Mouse (Mus musculus): ENCODE data around the gene Fam174b.

Fam174b gene

DNA sequence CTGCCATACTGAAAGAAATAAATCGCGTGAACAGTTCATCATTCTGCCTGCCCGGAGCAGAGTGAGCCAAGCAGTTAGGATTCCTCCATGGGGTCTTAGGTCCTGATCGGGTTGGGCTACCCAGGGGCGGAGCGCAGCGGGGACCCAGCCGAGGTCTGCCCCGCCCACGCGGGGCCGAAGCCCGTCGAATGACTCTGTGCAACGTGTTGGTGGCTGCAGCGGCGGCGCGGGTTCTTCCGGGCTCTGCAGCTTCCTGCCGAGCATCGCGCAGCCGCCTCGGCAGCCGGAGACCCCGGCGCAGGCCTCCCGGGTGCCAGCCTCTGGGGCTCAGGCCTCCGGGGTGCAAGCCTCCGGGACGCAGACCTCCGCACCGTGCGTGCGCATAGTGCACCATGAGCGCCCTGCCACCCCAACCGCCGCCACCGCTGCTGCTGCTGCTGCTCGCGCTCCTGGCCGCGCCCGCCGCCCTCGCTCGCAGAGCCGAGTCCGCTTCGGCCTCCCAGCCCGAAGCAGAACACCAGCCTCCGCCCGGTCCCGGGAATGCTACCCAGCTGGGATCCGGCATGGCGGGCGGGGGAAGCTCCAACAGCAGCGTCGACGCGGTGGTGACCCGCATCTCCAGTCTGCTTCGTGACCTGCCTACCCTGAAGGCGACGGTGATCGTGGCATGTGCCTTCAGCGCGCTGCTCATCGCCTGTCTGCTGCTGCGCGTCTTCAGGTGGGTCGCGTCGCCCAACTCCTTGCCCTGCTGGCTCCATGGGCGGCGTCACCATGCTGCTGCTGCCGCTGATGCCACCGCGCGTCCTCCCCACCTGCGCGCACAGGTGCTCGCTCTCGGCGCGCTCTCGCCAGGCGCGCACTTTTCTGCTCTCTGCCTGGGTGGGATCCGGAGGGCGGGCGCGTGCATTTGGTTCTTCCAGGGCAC is at the start of gene Fam174b:
Fam174b (plus strand) TSS at position 192 of the 925 bp plus-strand sequence.
- peak; percentile 76 for DNase-seq

GRCm38 (mm10) chr7:73697092-73697491 is 43.0 kb upstream of the Fam174b start:
- DNase-seq, result no peak

GRCm38 (mm10) chr7:73704305-73704704 is 35.8 kb upstream of the Fam174b start:
- no peak for DNase-seq

DNA sequence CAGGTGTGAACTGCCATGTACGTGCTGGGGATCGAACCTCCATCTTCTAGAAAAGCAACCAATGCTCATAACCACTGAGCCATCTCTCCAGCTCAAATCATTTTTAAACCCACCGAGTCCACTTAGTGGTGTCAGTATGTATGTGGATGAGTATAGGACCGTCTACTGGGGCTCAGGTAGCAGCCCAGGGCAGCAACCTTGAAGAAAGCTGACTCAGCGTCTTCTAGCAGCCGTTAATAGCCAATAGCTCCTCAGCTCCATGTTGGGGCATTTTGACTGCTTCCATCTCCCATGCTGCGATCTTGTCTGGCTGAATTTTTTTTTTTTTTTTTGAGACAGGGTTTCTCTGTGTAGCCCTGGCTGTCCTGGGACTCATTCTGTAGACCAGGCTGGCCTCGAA is 26.6 kb upstream of the Fam174b start:
- DNase-seq, result no peak

DNA sequence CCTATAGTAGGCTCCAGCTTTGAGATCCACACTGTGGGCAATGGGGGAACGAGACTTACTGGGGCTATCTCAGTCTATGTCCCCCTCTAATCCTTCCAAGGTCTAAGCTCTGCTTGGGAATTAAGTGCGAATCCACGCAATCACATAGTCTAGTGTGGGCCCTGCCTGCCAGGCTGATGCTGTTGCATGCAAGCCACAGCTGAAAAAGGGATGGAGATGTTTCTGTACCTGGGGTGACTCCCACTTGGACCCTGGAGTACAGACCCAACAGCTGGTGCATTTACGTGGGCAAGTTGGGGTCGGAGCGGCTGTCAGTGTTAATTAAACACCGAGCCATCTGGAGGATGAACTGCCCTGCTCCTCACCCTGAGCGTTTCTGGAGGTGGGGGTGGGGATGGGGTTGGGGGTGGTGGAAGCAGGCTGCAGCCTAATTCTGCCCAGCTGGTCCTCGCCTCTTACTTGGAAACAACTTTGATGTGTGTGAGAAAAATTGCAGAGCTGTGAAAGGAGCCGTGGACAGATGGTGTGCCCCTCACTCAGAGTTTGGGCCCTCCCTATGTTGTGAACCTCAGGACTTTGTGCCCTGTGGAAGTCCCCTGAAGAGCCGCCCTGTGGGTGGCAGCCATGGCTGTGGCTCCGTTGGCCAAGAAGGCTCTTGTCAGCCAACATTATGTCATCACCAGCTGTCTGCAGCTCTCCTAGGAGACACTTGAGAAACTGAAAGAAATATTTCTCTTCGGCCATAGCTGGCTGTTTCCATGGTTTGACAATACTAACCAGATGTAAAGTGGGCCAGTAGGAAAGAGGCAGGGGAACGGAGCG is 24.0 kb upstream of the Fam174b start:
- DNase-seq, result peak; percentile 20

- DNase-seq, result no peak
Measured at GRCm38 (mm10) chr7:73716841-73717240, 23.3 kb upstream of the Fam174b start.

DNA sequence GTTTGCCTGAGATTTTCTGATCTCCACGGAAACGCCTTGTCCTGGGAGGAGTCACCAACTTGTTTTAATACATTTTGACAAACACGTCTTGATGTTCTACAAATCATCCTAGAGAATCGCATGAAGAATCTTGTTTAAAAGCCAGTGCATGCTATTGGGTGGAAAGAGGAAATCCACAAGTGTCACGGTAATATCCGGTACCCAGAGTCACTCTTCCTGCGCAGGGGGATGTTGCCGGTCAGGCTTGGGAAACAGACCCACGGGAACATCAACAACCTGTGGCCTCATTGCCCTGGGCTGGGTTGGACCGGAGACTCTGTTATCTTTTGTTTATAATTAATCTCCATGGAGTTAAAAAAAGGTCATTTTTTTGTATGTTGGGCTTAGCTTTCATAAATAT is 22.1 kb upstream of the Fam174b start:
- no peak for DNase-seq

- no peak for DNase-seq
Measured at GRCm38 (mm10) chr7:73718497-73719007, 21.6 kb upstream of the Fam174b start.

DNA sequence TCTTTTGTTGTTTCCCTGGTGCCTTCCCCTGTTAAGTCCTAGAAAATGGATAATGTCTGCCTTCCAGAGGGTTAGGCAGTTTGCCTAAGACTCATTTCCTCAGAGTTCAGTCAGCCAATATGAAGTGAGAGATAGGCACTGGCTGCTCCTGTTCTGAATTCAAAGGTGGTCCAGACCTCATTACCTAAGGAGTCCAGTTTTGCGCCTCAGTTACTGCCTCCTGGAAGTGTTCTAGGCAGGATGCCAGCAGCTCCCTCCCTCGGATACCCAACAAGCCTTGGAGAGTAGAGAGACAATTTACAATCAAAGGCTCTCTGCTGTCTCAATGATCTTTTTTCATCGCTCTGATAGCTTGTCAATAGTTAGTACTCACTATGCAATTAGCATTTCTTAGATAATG is 19.1 kb upstream of the Fam174b start:
- no peak for DNase-seq

DNA sequence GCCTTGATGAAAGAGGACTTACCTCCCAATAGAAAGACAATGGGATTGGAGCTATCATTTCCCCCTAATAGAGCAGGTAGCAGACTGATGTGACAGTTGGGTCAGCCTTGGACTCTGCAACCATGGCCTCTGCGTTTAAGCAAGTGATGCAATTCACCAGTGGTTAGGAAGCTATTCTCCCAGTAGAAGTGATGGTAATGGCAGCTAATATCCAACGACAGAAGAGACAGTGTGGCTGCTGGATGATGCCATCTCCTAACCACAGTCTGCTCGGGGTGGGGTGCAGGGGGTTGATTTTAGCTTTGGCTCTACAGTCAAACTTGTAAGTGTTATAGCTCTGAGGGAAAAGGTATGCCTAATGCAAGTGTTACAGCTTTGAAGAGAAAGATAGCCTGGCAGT is 18.3 kb upstream of the Fam174b start:
- no peak for DNase-seq

DNA sequence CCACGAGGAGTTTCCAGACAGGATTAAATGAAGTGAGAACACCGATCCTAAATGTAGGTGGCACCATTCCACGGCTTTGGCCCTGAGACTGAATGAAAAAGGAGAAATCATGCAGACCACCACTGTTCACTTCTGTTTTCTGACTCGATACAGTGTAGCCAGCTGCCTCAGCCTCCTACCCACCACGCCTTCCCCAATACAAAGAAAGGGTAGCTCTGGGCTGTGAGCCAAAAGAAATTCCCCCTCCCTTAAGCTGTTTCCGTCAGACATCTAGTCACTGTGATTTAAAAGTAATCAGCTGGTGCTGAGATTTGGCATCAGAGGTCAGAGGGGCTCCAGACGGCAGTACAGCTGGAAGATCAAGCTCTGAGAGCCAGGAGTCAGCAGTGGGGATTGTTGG is 10.2 kb upstream of the Fam174b start:
- DNase-seq, result no peak

- no peak for DNase-seq
Measured at GRCm38 (mm10) chr7:73730430-73731022, 9.6 kb upstream of the Fam174b start.

DNA sequence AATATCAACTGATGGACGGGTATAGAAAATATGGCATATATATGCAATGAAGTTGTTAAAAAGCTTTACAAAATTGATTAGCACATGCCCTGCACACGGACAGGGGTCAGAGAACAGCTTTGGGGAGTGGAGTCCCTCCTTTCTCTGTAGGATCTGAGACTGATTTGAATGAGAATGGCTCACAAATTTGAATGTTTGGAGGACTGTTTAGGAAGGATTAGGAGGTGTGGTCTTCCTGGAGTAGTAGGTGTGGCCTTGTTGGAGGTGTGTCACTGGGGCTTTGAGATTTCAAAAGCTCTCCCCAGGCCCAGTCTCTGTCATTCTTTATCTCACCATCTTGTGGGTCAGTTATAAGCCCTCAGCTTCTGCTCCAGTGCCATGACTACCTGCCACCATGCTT is 4.1 kb upstream of the Fam174b start:
- no peak for DNase-seq

DNA sequence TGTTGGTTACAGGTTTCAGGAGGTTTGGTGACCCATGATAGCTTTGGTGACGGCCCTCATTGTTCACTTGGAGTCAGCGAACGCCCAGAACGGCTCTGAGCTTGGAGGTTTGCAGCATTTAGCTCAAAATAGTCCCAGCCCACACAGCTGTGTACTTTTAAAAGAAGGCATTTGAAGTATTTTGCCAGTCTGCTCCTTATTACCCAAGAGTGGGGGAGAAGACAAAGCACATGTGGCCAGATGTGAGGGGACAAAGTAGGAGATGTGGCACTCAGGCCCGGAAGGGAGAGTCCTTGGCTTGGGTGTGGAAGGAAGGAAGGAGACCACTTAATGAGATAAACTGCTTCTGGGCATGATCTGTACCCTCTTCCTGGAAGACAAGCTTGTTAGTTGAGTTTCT is 1.3 kb downstream of the Fam174b start:
- no peak for DNase-seq

- no peak for DNase-seq
Measured at GRCm38 (mm10) chr7:73741841-73742240, 1.7 kb downstream of the Fam174b start.

DNA sequence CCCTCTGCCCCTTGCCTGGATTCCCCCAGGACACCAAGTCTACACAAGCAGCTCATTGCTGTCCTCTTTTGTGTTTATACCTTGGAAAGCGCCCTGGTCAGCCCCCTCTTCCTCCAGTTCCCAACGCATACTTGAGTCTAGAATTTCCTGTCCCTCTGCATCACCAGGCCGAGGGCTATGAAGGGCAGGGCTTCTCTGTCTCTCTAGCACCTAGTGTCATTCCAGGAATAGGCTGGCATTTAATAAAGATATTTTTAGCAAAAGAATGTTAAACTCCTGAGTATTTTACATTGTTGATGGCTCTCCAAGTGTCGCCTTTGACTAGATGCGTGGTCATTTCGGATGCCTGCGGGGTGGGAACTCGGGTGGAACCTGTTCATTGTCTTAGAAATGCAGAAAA is 3.0 kb downstream of the Fam174b start:
- DNase-seq, result no peak

DNA sequence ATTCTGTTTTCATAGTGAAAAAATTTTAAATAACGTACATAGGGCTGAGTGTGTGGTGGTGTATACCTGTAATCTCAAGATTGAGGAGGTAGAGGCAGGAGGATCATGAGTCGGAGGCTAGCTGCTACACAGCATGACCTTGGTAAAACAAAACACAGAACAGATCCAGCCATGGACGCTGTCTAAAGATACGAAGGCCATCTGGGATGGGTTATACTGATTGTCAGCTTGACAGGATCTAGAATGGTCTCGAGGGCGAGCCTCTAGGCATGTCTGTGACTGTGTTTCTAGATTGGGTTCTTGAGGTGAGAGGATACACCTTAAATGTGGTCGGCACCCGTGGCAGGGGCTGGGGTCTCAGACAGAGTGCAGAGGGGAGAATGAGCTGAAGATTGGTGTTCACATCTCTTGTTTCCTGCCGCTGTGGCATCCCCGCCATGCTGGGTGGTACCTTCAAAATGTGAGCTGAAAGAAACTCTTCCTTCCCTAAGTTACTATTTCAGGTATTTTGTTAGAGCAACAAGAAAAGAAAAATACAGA is 3.8 kb downstream of the Fam174b start:
- no peak for DNase-seq

DNA sequence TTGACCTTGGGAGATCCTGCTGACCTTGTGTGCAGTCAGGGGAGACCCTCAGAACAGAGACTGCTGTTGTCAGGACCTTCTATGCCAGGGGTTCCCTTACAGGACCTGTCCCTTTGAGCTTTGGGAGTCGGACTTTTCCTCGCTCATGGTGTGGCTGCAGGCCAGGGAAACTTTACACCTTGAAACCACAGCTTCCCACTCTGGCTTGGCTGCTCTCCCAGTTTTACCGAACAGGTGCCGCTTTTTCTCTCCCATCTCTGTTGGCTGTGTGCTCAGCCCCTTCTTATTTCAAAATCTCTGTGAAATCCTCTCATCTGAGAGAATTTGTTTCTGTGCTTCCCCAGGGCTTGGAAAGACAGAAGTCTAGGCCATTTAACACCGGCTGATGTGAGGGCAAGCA is 5.8 kb downstream of the Fam174b start:
- DNase-seq, result no peak

GRCm38 (mm10) chr7:73746836-73747235 is 6.7 kb downstream of the Fam174b start:
- no peak for DNase-seq

- no peak for DNase-seq
Measured at GRCm38 (mm10) chr7:73747531-73747930, 7.4 kb downstream of the Fam174b start.

DNA sequence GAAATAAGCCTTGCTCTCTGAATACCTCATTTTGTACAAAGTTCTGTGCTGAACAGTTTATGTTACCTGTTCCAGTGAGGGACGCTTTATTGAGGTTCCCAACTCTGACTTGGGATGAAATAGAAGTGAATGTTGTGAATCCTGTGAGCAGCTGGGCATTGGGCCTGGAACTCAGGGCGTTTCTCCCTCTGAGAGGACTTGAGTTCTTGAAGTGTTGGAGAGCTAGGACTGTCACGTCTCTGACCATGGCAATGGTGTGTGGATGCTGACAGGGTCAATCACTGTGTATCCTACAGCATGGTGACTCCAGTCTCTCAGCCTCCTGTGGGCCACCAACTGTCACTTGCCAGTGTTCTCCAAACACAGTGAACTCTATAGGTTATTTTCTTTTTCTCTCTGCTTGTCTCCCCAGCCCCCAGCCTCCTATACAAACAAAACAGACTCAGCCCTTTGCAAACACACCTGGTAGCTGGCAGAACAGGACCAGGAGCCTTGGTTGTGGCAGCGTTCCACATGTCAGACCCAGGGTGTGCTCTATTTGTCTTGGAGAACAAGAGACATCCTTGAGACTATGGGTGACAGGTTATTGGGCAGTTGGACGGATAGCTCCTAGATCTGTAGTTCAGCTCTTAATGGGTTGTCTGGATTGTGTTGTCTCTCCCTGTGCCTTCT is 8.5 kb downstream of the Fam174b start:
- DNase-seq, result no peak

- DNase-seq, result no peak
Measured at GRCm38 (mm10) chr7:73749339-73749738, 9.2 kb downstream of the Fam174b start.
